Mouse (Mus musculus): ENCODE measurements around the gene Pate4. TPM values are rescaled to one million over a fixed set of nuclear protein-coding genes. Genes with fewer than 3 reads are reported as not detected.

Gene Pate4
- polyA plus RNA-seq, 1 experiment: not detected

Other genes starting within 250 kb of the Pate4 start
- gene Cdon, start 190.8 kb downstream of the Pate4 start, polyA plus RNA-seq (2012; rRNA removed): 3.4 and 3.5 TPM in 2 replicates
- gene Gm1113, start 93.7 kb downstream of the Pate4 start, polyA plus RNA-seq (2012; rRNA removed): not detected in 2 replicates
- gene Ddx25, start 53.4 kb downstream of the Pate4 start, polyA plus RNA-seq (2012; rRNA removed): 0.03 and 0.04 TPM in 2 replicates
- gene Pus3, start 53.3 kb downstream of the Pate4 start, polyA plus RNA-seq (2012; rRNA removed): 1.8 and 2.1 TPM in 2 replicates
- gene Pate2, start 41.7 kb downstream of the Pate4 start, polyA plus RNA-seq (2012; rRNA removed): not detected in 2 replicates
- 1.8 and 1.9 TPM in 2 replicates for gene Hyls1, start 41.5 kb downstream of the Pate4 start, polyA plus RNA-seq (2012; rRNA removed)
- gene Pate3, start 36.3 kb upstream of the Pate4 start, polyA plus RNA-seq (2012; rRNA removed): not detected in 2 replicates
- gene Pate1, start 75.4 kb upstream of the Pate4 start, polyA plus RNA-seq (2012; rRNA removed): not detected in 2 replicates
- gene Gm17677, start 129.1 kb upstream of the Pate4 start, polyA plus RNA-seq (2012; rRNA removed): not detected in 2 replicates
- not detected in 2 replicates for gene Gm17727, start 166.2 kb upstream of the Pate4 start, polyA plus RNA-seq (2012; rRNA removed)
- not detected in 2 replicates for gene Gm27235, start 178.2 kb upstream of the Pate4 start, polyA plus RNA-seq (2012; rRNA removed)
- gene D730048I06Rik, start 178.2 kb upstream of the Pate4 start, polyA plus RNA-seq (2012; rRNA removed): 0.07 and 0.14 TPM in 2 replicates
- gene 9230110F15Rik, start 232.2 kb upstream of the Pate4 start, polyA plus RNA-seq (2012; rRNA removed): not detected in 2 replicates